Mouse (Mus musculus) lung, adult 18-20 months (tissue): ENCODE data around the gene Adra1d.

Experiments
- DNase-seq, 2 experiments: peaks; one replicate each; pipeline ENCODE4 v3.0.0; 2022; ENCODE audit warnings: mixed read lengths in 2 of 2

Gene Adra1d

GRCm38 (mm10) chr2:131561891-131562585, at the start of gene Adra1d:
Gene Adra1d, minus strand, starts transcription at chr2:131562283.
- no peak for DNase-seq

- DNase-seq: no peak
Measured at GRCm38 (mm10) chr2:131601881-131602280, 39.8 kb upstream of the Adra1d start.

GRCm38 (mm10) chr2:131594871-131595270, 32.8 kb upstream of the Adra1d start:
- no peak for DNase-seq

- DNase-seq: no peak
Measured at GRCm38 (mm10) chr2:131587521-131587920, 25.4 kb upstream of the Adra1d start.

- DNase-seq: no peak
Measured at GRCm38 (mm10) chr2:131581506-131581905, 19.4 kb upstream of the Adra1d start.

GRCm38 (mm10) chr2:131562586-131563122, 571 bp upstream of the Adra1d start:
- peak; percentile 38 to 49 for DNase-seq

GRCm38 (mm10) chr2:131561344-131561870, 676 bp downstream of the Adra1d start:
- no peak for DNase-seq

GRCm38 (mm10) chr2:131560205-131560919, 1.7 kb downstream of the Adra1d start:
- DNase-seq: no peak

- no peak for DNase-seq
Measured at GRCm38 (mm10) chr2:131557896-131558295, 4.2 kb downstream of the Adra1d start.

GRCm38 (mm10) chr2:131552736-131553400, 9.2 kb downstream of the Adra1d start:
- DNase-seq: no peak

- DNase-seq: no peak
Measured at GRCm38 (mm10) chr2:131551701-131552620, 10.1 kb downstream of the Adra1d start.

GRCm38 (mm10) chr2:131550906-131551305, 11.2 kb downstream of the Adra1d start:
- DNase-seq: peak in 1 of 2 experiments; percentile 8

- DNase-seq: no peak
Measured at GRCm38 (mm10) chr2:131550474-131550873, 11.6 kb downstream of the Adra1d start.

GRCm38 (mm10) chr2:131549090-131549489, 13.0 kb downstream of the Adra1d start:
- no peak for DNase-seq

- DNase-seq: no peak
Measured at GRCm38 (mm10) chr2:131548330-131548729, 13.8 kb downstream of the Adra1d start.

- DNase-seq: peak in 1 of 2 experiments; percentile 14
Measured at GRCm38 (mm10) chr2:131546745-131547408, 15.2 kb downstream of the Adra1d start.

GRCm38 (mm10) chr2:131546308-131546700, 15.8 kb downstream of the Adra1d start:
- no peak for DNase-seq

GRCm38 (mm10) chr2:131545386-131546307, 16.4 kb downstream of the Adra1d start:
- peak; percentile 32 to 51 for DNase-seq

- no peak for DNase-seq
Measured at GRCm38 (mm10) chr2:131542531-131542930, 19.6 kb downstream of the Adra1d start.

- DNase-seq: no peak
Measured at GRCm38 (mm10) chr2:131541686-131542085, 20.4 kb downstream of the Adra1d start.
